Mouse (Mus musculus): ENCODE measurements around the gene Auh.

DNA sequence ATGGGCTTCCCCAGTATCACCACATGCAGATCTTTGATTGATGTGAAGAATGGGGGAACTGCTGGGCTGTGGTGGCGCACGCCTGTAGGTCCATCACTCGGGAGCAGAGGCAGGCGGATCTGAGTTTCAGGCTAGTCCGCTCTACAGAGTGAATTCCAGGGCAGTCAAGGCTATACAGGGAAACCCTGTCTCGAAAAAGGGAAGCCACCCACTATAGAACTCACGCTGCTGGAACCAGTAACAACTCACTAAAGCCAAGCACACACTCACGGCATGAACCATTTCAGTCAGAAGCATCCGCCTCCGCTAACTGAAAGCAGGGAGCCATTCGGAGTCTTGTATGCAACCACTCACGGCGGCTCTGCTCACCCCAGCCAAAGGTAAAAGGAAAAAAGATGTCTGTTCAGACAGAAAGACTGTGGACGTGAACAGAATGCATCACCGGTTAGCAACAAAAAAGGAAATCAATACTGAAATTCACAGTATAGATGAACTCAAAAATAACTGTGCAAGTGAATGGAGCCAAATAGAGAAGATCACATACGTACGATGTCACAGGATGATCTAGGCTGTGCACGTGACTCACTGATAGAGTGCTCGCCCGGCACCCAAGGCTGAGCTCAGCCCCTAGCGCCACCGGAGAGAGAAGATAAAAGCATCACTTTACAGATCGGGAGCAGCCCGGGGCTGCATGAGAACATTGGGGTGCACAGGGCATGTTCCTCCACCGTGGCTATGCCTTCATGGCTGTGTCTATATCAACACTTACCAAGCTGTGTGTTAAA is 53.7 kb downstream of the Auh start:
- TF ChIP-seq GATA1 (IDR thresholded peaks at IDR 0.05; ENCODE audit: low read length) = no peak
- TF ChIP-seq TAL1 (IDR thresholded peaks at IDR 0.05; ENCODE audit: low read length) = no peak
